9 mouse cellular contexts compared by ENCODE assay signal in the genomic region with DNA sequence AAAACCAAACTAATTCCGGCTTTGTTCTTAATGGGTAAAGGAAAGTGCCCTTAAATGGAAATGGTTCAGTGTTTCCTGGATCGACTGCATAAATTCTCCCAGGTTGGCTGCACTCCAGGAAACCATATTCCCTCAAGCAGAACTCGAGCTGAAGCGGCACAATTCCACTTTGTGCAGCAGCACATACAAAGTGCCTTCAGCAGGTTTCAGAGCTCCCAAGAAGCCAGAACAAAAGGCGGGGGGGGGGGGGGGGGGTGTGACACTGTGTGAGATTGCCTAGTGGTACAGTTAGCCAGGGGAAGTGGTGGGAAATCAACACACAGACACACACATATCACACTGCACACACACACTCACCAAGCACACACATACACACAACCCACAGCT. TPM values are rescaled to one million over a fixed set of nuclear protein-coding genes. Genes with fewer than 3 reads are reported as not detected.
DNase-seq lines count a peak whose midpoint lies in the region; TF ChIP-seq lines count a peak whose summit lies in the region.
"Had no signal": no experiment of that assay in that cellular context is flagged by ENCODE, and none has a peak within 500 bp of the region (broad histone marks: within the 10 kb centered on the region; RNA-seq: fewer than 3 reads in every experiment).

No protein-coding gene starts in this region.

- no peak for TF ChIP-seq CTCF in heart, adult 2 months (IDR thresholded peaks at IDR 0.05)

- H3K4me3 ChIP-seq in heart, adult 2 months = peak overlapping the region; percentile 10; the same call in 1 of the 2 replicates
- H3K4me3 ChIP-seq: myocyte had no signal

- H3K27me3 ChIP-seq in heart, adult 2 months (ENCODE audit: control insufficient read depth, insufficient read depth, low read length) = no peaks in the 10 kb centered on the region

- intact Hi-C loops in heart, adult 2 months (cut with DNase I) = no loop called here

- no peaks in the 10 kb centered on the region for H3K79me2 ChIP-seq in heart, adult 2 months (replicated peaks; ENCODE audit: control insufficient read depth, insufficient read depth, low read length)

- peaks cover 1% of the 10 kb centered on the region for H3K4me1 ChIP-seq in heart, adult 2 months (ENCODE audit: control insufficient read depth, insufficient read depth, low read length)

- 8% methylated on average over 5 of the region's 5 CpGs for WGBS in heart, adult 2 months

- peak overlapping the region; percentile 18; the same call in 1 of the 2 replicates for H3K27ac ChIP-seq in heart, adult 2 months

- H3K9ac ChIP-seq in heart, adult 2 months (ENCODE audit: low read depth, low read length) = no peak overlapping the region

- TF ChIP-seq EP300 in heart, adult 2 months (IDR thresholded peaks at IDR 0.05; ENCODE audit: insufficient read depth, low read depth, low read length) = no peak

- TF ChIP-seq POLR2A in heart, adult 2 months (IDR thresholded peaks at IDR 0.05; ENCODE audit: insufficient read depth, low read depth, low read length) = no peak

- peak; percentile 52 for DNase-seq in gastrocnemius, adult 18-20 months (ENCODE audit: low spot score)
- DNase-seq in gastrocnemius, postnatal 25 days = no peak
- DNase-seq in R1 (ENCODE audit: low read depth, low spot score) = peak; percentile 75
- DNase-seq in heart, adult 2 months = peak in 1 of 2 experiments; percentile 26
- peak; percentile 91 for DNase-seq in kidney, adult 9 months
- peak; percentile 66 for DNase-seq in lung, postnatal 14 days
- DNase-seq in testis, postnatal 14 days (ENCODE audit: low spot score) = peak; percentile 35
- no peak for DNase-seq in thymus, postnatal 14 days

- H3K36me3 ChIP-seq in heart, adult 2 months (ENCODE audit: control insufficient read depth, insufficient read depth, low read length) = no peaks in the 10 kb centered on the region; the same call in 1 of the 2 replicates

RNA-seq across cellular contexts. Expression of gene Lamc2, which starts 5.7 kb away (rescaled TPM):
- total RNA-seq in gastrocnemius, adult 18-20 months (2021) = 1 to 10 TPM; 3.3 to 9.7 TPM
- total RNA-seq in gastrocnemius, postnatal 25 days (2021) = 1 to 10 TPM; 5.0 to 6.1 TPM
- total RNA-seq in heart, adult 2 months (2021) = 10 to 100 TPM in 1 of 2 experiments, 1 to 10 TPM in 1; 9.3 to 11.8 TPM
- 1.6 and 2.5 TPM in 2 replicates for polyA plus RNA-seq in heart, adult 2 months (2012; rRNA removed)

Comparison
In these comparisons a context has a peak if more than half of its experiments do, and no peak if none do; other contexts are left out.
1. DNase-seq: peak in gastrocnemius, adult 18-20 months (single experiment), R1 (single experiment), kidney, adult 9 months (single experiment), lung, postnatal 14 days (single experiment) and testis, postnatal 14 days (single experiment); none in gastrocnemius, postnatal 25 days (single experiment) and thymus, postnatal 14 days (single experiment).